Mouse (Mus musculus) kidney, adult 2 months (tissue): Measurements from ENCODE around the gene Slc12a1. TPM values are rescaled to one million over a fixed set of nuclear protein-coding genes. Genes with fewer than 3 reads are reported as not detected.

Experiments
- DNase-seq: peaks from one replicate; pipeline ENCODE4 v3.0.0; 2021
- H3K27ac ChIP-seq: fragments of 200-500 bp; 2 replicates; pipeline ENCODE4 v1.5.1; 2012; ENCODE audit warnings: low read depth, low read length, control low read depth, inconsistent platforms; ENCODE audit not compliant: insufficient read depth
- H3K27me3 ChIP-seq: fragments of 200-500 bp; replicated peaks from 2 replicates; pipeline ENCODE4 v1.6.1; 2012; ENCODE audit warnings: mild to moderate bottlenecking, moderate library complexity, low read length, inconsistent platforms; ENCODE audit not compliant: control insufficient read depth, insufficient read depth
- H3K36me3 ChIP-seq: fragments of 200-500 bp; 2 replicates; pipeline ENCODE4 v1.6.1; 2012; ENCODE audit warnings: mild to moderate bottlenecking, moderate library complexity, low read length, inconsistent platforms; ENCODE audit not compliant: control insufficient read depth, insufficient read depth
- H3K4me1 ChIP-seq: fragments of 200-500 bp; 2 replicates; pipeline ENCODE4 v1.6.1; 2011; ENCODE audit warnings: low read length; ENCODE audit not compliant: control insufficient read depth, insufficient read depth
- H3K4me3 ChIP-seq: fragments of 200-500 bp; 2 replicates; pipeline ENCODE4 v1.5.1; 2011; ENCODE audit warnings: mild to moderate bottlenecking, low read depth, low read length, control low read depth; ENCODE audit not compliant: insufficient read depth
- CTCF ChIP-seq: fragments of 200-500 bp; conservative IDR thresholded peaks from 2 replicates; pipeline ENCODE4 v1.5.1; 2011; ENCODE audit warnings: low read depth, mild to moderate bottlenecking, control low read depth, low read length, moderate library complexity, mixed read lengths; ENCODE audit not compliant: insufficient read depth, insufficient read length
- POLR2A ChIP-seq: fragments of 200-500 bp; IDR thresholded peaks from one replicate; pipeline ENCODE4 v1.6.1; 2011; ENCODE audit warnings: low read depth, low read length, control low read depth
- WGBS: fragments of 180-500 bp; shearing (Covaris S2); methylation state at CpG from one replicate; pipeline ENCODE4 v1.1.7; 2018; 5-methylcytosine and 5-hydroxymethylcytosine counted together
- polyA plus RNA-seq: library from polyadenylated mRNA; depleted of rRNA; stranded (reverse); fragments of >200 nt; gene quantifications from 2 replicates; pipeline ENCODE4 v1.2.3, GENCODE M21; 2012

The Slc12a1 gene
- polyA plus RNA-seq, 1 experiment, result 182 TPM

DNA sequence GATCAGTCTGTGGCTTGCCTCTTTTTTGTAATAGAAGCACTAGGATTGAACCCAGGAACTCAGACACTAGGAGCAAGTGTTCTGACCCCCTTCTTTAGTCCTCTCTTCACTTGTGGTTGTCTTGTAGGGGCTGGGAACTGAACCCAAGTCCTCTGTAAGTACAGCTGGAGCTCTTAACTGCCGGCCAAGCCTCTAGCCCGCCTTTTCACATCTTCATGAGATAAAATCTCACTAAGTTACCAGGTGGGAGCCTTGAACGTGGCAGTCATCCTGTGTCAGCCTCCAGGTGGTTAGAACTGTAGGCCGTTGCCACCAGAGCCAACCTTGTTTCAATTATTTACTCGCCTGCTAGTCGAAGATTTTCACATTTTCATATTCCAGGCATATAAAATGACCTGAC lies 101.4 kb downstream of the Slc12a1 start:
- DNase-seq, result no peak
- TF ChIP-seq CTCF (no peak), POLR2A (no peak)
- Histone ChIP-seq H3K27ac (no peak overlapping the region), H3K4me3 (no peak overlapping the region), H3K27me3 (no peaks in the 10 kb centered on the region), H3K4me1 (no peaks in the 10 kb centered on the region), H3K36me3 (no peaks in the 10 kb centered on the region; the same call in 1 of the 2 replicates)
- WGBS, result 94% methylated on average over 6 of the region's 6 CpGs

DNA sequence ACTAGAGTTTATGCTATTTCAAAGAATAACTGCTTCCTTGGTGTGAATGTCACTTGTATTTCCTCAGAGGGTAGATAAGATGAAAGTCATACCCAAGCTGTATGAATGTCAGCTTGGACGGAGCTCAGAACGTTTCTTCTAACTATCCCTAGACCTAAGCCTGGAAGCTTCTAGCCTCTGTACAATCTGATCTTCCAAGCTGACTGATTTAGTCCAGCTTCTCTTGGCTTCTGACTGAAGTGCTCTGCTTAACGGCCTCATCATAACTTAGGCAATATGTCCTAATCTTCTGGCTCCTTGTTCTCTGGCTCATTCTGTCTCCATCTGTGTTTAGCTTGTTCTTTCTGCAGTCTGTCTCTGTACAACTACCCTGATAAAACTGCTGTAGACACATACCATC lies 102.3 kb downstream of the Slc12a1 start:
- WGBS, result 89% methylated on average over 3 of the region's 3 CpGs
- H3K27me3 ChIP-seq, result no peaks in the 10 kb centered on the region
- H3K4me3 ChIP-seq, result no peak overlapping the region
- no peak overlapping the region for H3K27ac ChIP-seq
- no peak for DNase-seq
- no peaks in the 10 kb centered on the region; the same call in 1 of the 2 replicates for H3K36me3 ChIP-seq
- no peaks in the 10 kb centered on the region for H3K4me1 ChIP-seq
- TF ChIP-seq CTCF (no peak), POLR2A (no peak)

DNA sequence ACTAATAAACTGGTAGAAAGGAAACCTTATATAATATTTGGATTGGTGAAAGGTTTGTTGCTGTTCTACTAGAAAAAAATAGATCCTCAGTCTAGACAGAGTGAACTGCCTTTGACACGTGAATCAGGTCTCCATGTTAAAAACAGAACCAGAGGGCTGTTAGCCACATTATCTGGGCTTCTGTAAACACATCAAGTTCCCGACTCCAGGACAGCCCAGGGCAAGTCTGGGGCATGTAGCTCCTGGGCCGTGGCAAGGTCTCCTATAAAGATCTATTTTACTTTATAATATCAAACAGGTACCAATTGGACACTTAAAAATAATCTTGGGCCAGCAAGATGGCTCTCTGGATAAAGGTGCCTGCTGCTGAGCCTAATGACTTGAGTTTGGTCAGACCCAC lies 103.6 kb downstream of the Slc12a1 start:
- no peak for DNase-seq
- TF ChIP-seq POLR2A, result no peak
- no peak for TF ChIP-seq CTCF
- Histone ChIP-seq H3K27me3 (no peaks in the 10 kb centered on the region), H3K36me3 (no peaks in the 10 kb centered on the region; the same call in 1 of the 2 replicates), H3K27ac (no peak overlapping the region), H3K4me3 (no peak overlapping the region), H3K4me1 (peaks cover 4% of the 10 kb centered on the region; the same call in 1 of the 2 replicates)
- WGBS, result 71% methylated on average over 3 of the region's 3 CpGs

DNA sequence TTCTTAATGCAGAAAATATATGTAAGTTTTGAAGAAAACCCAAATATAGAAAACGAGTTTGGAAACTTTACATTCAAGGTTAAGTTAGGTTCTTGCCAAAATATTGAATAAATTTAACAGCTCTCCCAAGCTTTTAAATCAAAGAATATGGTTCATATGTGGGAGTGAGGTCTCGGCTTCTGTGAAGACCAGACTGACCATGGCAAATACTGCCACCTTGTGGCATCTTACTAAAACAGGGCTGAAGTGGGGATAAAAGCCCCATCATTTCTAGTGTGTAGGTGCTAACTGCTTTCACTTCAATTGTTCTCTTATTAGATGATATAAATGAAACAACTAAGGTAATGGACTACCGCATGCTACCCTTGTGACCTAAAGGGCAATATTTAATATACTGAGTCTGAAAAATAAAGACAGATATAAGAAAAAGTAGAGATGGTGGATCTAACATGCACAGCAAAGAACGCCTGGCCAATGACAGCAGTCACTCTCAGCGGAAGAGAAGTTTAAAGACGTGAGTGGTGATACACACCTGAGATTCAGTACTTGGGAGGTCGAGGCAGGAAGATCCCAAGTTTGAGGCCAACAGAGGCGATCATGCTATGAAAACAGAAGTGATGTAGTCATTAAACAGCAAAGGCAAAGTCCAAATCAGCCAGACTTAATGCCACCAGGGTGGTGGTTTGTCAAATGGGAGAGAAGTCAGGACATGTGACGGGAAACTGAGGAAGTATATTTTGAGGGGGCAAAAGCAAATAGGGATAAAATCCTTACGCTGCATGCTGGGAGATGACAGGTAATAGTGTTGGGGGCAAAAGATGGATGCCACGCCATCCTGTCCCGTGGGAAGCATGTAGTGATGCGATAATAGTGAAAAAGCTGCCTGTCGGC lies 107.2 kb downstream of the Slc12a1 start:
- DNase-seq, result peak; percentile 52
- Histone ChIP-seq H3K27ac (no peak overlapping the region), H3K36me3 (no peaks in the 10 kb centered on the region; the same call in 1 of the 2 replicates), H3K4me3 (no peak overlapping the region), H3K27me3 (no peaks in the 10 kb centered on the region), H3K4me1 (peaks cover 4% of the 10 kb centered on the region; the same call in 1 of the 2 replicates)
- TF ChIP-seq POLR2A (no peak), CTCF (peak; percentile 60)
- WGBS, result 82% methylated on average over 14 of the region's 14 CpGs

DNA sequence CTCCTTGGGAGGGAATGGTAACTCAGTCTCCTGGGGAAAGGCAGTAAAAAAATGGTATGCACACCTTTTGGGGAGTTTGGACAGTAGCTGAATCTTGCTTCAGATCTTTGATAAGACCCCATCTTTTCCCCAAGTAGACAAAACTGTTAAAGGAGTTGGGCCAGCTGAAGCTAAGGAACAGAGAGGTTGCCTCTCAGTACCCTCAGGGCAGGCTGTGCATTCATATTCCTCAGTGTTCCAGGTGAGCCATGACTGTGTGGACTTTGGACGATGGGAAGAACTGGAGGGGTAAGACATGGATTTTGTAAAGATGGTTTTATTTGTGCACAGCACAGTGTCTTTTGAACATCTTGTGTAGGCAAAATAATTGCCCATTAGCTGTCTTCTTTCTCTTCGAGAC lies 108.0 kb downstream of the Slc12a1 start:
- no peaks in the 10 kb centered on the region for H3K27me3 ChIP-seq
- peaks cover 4% of the 10 kb centered on the region; the same call in 1 of the 2 replicates for H3K4me1 ChIP-seq
- no peak overlapping the region for H3K27ac ChIP-seq
- TF ChIP-seq POLR2A, result no peak
- no peak for TF ChIP-seq CTCF
- DNase-seq, result no peak
- H3K36me3 ChIP-seq, result no peaks in the 10 kb centered on the region; the same call in 1 of the 2 replicates
- WGBS, result 67% methylated on average over 2 of the region's 2 CpGs
- no peak overlapping the region for H3K4me3 ChIP-seq

DNA sequence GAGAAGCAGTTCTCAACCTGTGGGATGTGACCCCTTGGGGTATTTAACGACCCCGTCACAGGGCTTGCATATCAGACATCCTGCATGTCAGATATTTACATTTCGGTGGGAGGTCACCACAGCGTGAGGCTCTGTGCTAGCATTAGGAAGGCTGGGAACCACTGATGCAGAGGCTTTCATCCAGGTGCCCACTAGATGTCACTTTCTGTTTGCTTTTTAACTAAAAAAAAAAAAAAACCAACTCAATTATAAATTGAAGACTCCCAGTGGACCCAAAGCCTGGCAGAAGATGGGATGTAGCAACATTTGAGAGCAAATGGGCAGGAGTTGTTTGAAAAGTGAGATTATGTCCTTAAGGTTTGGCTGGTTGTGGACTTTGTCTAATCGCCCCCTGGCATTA lies 110.8 kb downstream of the Slc12a1 start:
- Histone ChIP-seq H3K27me3 (no peaks in the 10 kb centered on the region), H3K36me3 (no peaks in the 10 kb centered on the region), H3K4me1 (peaks cover 4% of the 10 kb centered on the region; the same call in 1 of the 2 replicates), H3K27ac (no peak overlapping the region), H3K4me3 (no peak overlapping the region)
- 19% methylated on average over 5 of the region's 5 CpGs for WGBS
- TF ChIP-seq POLR2A (no peak), CTCF (peak; percentile 37; the same call in 1 of the 2 replicates)
- peak; percentile 12 for DNase-seq

DNA sequence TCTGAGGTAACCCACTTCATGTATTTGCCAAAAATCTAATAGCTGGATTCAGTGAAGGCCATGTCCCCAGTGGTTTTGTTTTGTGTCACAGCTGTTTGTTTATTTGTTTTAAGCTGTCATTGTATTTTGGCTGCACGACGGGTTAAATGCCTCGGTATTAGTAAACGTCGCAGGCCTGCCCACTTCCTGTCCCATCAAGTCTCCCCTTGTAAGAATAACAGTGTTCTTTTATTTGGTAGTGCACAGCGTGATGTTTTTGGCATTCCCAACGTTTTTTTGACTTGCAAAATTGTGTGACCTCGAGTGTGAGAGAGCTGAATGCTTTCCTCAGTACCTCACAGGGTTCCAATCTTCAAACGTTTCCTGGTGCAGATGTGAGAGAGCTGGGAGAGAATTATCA lies 111.4 kb downstream of the Slc12a1 start:
- Histone ChIP-seq H3K36me3 (no peaks in the 10 kb centered on the region), H3K4me1 (peaks cover 4% of the 10 kb centered on the region; the same call in 1 of the 2 replicates), H3K27ac (no peak overlapping the region), H3K27me3 (no peaks in the 10 kb centered on the region), H3K4me3 (no peak overlapping the region)
- peak; percentile 31 for DNase-seq
- TF ChIP-seq POLR2A (no peak), CTCF (no peak)
- WGBS, result 29% methylated on average over 9 of the region's 9 CpGs

DNA sequence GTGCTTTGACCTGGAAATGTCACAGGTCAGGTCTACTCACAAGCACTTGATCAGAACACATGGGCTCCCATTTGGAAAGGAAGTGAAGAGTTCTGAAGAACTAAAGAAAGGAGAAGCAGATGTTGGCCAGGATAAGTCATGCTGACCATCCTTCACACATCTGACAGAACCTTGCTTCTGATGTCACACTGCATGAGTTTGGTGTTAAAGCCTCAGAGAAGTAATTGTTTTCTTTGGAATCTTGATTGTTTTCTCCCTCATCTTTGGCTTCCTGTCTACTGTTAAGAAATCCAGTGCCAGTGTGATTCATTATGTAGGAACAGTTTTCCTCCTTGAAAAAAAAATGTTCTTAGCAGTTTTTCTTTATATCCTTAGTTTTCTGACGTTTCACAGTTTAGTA lies 116.6 kb downstream of the Slc12a1 start:
- H3K27me3 ChIP-seq, result no peaks in the 10 kb centered on the region
- no peak for TF ChIP-seq POLR2A
- TF ChIP-seq CTCF, result no peak
- H3K4me3 ChIP-seq, result no peak overlapping the region
- no peak for DNase-seq
- H3K4me1 ChIP-seq, result no peaks in the 10 kb centered on the region
- H3K36me3 ChIP-seq, result no peaks in the 10 kb centered on the region
- H3K27ac ChIP-seq, result no peak overlapping the region
- 68% methylated on average over 1 of the region's 1 CpGs for WGBS
